Mouse (Mus musculus): ENCODE measurements around the gene Dhx33. TPM values are rescaled to one million over a fixed set of nuclear protein-coding genes. Genes with fewer than 3 reads are reported as not detected.

Dhx33 gene
- polyA plus RNA-seq, 1 experiment from 2014 or later: 18.8 TPM

GRCm38 (mm10) chr11:70935316-70935715, 68.9 kb downstream of the Dhx33 start:
- Histone ChIP-seq H3K27ac (no peak overlapping the region), H3K9me3 (no peaks in the 10 kb centered on the region), H3K4me3 (no peak overlapping the region), H3K4me1 (replicated peaks) (no peaks in the 10 kb centered on the region), H3K36me3 (peaks cover 85% of the 10 kb centered on the region), H3K27me3 (ENCODE audit: insufficient read depth, poor library complexity, severe bottlenecking) (no peaks in the 10 kb centered on the region)
- DNase-seq (ENCODE audit: low spot score): no peak
- 88% methylated on average over 7 of the region's 7 CpGs for WGBS

Other genes starting within 250 kb of the Dhx33 start
- 7.2 and 8.1 TPM in 2 replicates for gene Zfp3, start 240.2 kb downstream of the Dhx33 start, polyA plus RNA-seq (2016; fragmentation: Nextera tagmentation; extraction: Ambion mirVana)
- gene Scimp, start 191.9 kb downstream of the Dhx33 start, polyA plus RNA-seq (2016; fragmentation: Nextera tagmentation; extraction: Ambion mirVana): not detected in 2 replicates
- 32.5 and 41.7 TPM in 2 replicates for gene Rabep1, start 159.7 kb downstream of the Dhx33 start, polyA plus RNA-seq (2016; fragmentation: Nextera tagmentation; extraction: Ambion mirVana)
- gene Nup88, start 34.5 kb downstream of the Dhx33 start, polyA plus RNA-seq (2016; fragmentation: Nextera tagmentation; extraction: Ambion mirVana): 132 and 148 TPM in 2 replicates
- gene Rpain, start 34.2 kb downstream of the Dhx33 start, polyA plus RNA-seq (2016; fragmentation: Nextera tagmentation; extraction: Ambion mirVana): 90.0 and 92.8 TPM in 2 replicates
- gene C1qbp, start 21.4 kb downstream of the Dhx33 start, polyA plus RNA-seq (2016; fragmentation: Nextera tagmentation; extraction: Ambion mirVana): 273 and 311 TPM in 2 replicates
- gene Mis12, start 15.2 kb upstream of the Dhx33 start, polyA plus RNA-seq (2016; fragmentation: Nextera tagmentation; extraction: Ambion mirVana): 50.8 and 62.6 TPM in 2 replicates
- 33.0 and 33.5 TPM in 2 replicates for gene Derl2, start 15.4 kb upstream of the Dhx33 start, polyA plus RNA-seq (2016; fragmentation: Nextera tagmentation; extraction: Ambion mirVana)
- 141 and 276 TPM in 2 replicates for gene 6330403K07Rik, start 29.1 kb upstream of the Dhx33 start, polyA plus RNA-seq (2016; fragmentation: Nextera tagmentation; extraction: Ambion mirVana)
- 0.04 and 0.10 TPM in 2 replicates for gene Nlrp1a, start 140.3 kb upstream of the Dhx33 start, polyA plus RNA-seq (2016; fragmentation: Nextera tagmentation; extraction: Ambion mirVana)
- gene Nlrp1b, start 226.3 kb upstream of the Dhx33 start, polyA plus RNA-seq (2016; fragmentation: Nextera tagmentation; extraction: Ambion mirVana): not detected in 2 replicates

Measured in hindbrain, embryonic 10.5 days (tissue).